27 mouse cellular contexts compared by ENCODE assay signal in the genomic region with DNA sequence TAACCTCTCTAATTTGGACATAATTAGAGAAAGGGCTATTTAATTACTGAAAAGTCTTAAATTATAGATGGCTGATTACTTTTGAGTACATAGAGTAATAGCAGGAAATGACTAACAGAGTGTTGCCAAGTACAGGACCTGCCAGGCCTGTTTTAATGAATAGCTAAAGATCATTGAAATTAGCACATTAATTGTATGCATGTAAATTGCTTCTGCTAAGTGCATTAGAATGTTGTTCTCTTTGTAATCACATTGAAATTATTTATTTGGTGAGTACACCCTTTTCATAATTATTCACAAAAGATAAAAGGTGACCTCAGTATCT.
"Had no signal": no experiment of that assay in that cellular context is flagged by ENCODE, and none has a peak within 500 bp of the region (broad histone marks: within the 10 kb centered on the region; RNA-seq: fewer than 3 reads in every experiment).

No protein-coding gene starts in this region.

- H3K27me3 ChIP-seq: heart, embryonic 13.5 days; heart, embryonic 15.5 days; hindbrain, embryonic 15.5 days; kidney, embryonic 15.5 days; limb, embryonic 13.5 days; limb, embryonic 15.5 days; liver, embryonic 12.5 days had no signal

- H3K9ac ChIP-seq: heart, embryonic 13.5 days; heart, embryonic 15.5 days; hindbrain, embryonic 15.5 days; kidney, embryonic 15.5 days; limb, embryonic 13.5 days; limb, embryonic 15.5 days; liver, embryonic 12.5 days; liver, embryonic 14.5 days had no signal

- H3K9me3 ChIP-seq: heart, embryonic 13.5 days; heart, embryonic 15.5 days; hindbrain, embryonic 15.5 days; kidney, embryonic 15.5 days; limb, embryonic 13.5 days; limb, embryonic 15.5 days; liver, embryonic 12.5 days had no signal

- H3K4me1 ChIP-seq: heart, embryonic 13.5 days; heart, embryonic 15.5 days; kidney, embryonic 15.5 days; limb, embryonic 13.5 days; limb, embryonic 15.5 days; liver, embryonic 12.5 days had no signal

- H3K4me3 ChIP-seq: heart, adult 2 months; heart, embryonic 13.5 days; heart, embryonic 15.5 days; hindbrain, embryonic 15.5 days; kidney, embryonic 15.5 days; limb, embryonic 13.5 days; limb, embryonic 15.5 days; liver, embryonic 12.5 days had no signal

- H3K27ac ChIP-seq: heart, adult 2 months; heart, embryonic 13.5 days; heart, embryonic 15.5 days; hindbrain, embryonic 15.5 days; hindbrain, postnatal 0 days; kidney, embryonic 15.5 days; kidney, postnatal 0 days; limb, embryonic 13.5 days; limb, embryonic 15.5 days; liver, embryonic 12.5 days; liver, embryonic 14.5 days had no signal

- DNase-seq: gastrocnemius, postnatal 14 days; gastrocnemius, postnatal 36 days; heart, adult 11 months; heart, adult 2 months; heart, postnatal 14 days; heart, postnatal 36 days; kidney, adult 11 months; kidney, adult 2 months; kidney, adult 9 months; kidney, postnatal 14 days; kidney, postnatal 36 days; layer of hippocampus, adult 9-11 months; layer of hippocampus, postnatal 36 days; left cerebral cortex, postnatal 4 days; lung, adult 18-20 months had no signal

- ATAC-seq: hindbrain, postnatal 0 days; intestine, embryonic 16.5 days; liver, embryonic 12.5 days had no signal

- H3K4me2 ChIP-seq: heart, embryonic 11.5 days; heart, embryonic 13.5 days; heart, embryonic 15.5 days; kidney, embryonic 15.5 days; limb, embryonic 13.5 days; limb, embryonic 15.5 days; liver, embryonic 12.5 days had no signal

- H3K36me3 ChIP-seq: heart, embryonic 13.5 days; heart, embryonic 15.5 days; hindbrain, embryonic 15.5 days; kidney, embryonic 15.5 days; limb, embryonic 13.5 days; limb, embryonic 15.5 days; liver, embryonic 12.5 days had no signal
